Mouse (Mus musculus): ENCODE data around the gene Ccdc102a.
A peak's percentile ranks its signal among the peaks of the same experiment; 100 is the strongest.
"Not testable (repeated sequence)": the region's sequence is repeated elsewhere in the genome, so short reads cannot be mapped to it uniquely, and the experiment has no call there.

Gene Ccdc102a

DNA sequence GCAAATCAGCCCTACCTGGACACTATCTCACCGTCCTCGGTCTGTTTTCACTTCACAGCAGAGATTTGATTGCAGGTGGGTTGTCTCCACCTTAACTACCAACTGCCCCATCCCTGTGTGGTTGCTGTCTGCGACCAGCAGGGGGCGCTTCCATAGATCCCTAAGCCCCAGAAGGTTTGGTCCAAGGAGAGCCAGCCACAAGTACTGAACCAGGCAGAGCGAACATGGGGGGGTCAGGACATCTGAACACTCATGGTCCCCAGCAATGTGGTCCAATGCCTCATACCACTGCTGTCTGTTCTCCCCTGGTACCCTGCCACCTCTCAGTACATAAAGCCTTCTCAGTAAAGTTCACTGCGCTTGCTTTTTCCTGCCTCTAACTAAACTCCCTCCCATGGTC lies 43.5 kb downstream of the Ccdc102a start:
- DNase-seq (ENCODE audit: low spot score) = peak; percentile 60

GRCm38 (mm10) chr8:94872576-94872975 lies 45.3 kb downstream of the Ccdc102a start:
- DNase-seq (ENCODE audit: low spot score) = no peak

DNA sequence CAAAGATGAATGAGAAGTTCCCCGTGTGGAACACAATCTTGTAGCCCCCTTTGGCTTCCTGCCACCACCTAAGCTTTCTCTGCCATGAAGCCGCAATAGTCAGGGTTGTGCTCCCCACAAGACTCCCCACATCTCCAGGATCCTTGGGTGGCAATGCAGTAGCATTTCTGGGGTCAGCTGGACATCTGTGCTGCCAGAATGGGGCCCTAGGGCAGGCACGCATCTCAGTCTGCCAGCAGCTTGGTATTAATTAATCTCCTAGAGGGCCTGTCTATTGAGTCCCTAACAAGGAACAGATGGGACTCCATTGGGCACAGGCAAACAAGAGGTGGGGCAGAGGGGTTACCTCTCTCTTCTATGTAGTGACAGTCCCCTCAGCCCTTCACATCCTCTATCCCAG lies 45.7 kb downstream of the Ccdc102a start:
- no peak for DNase-seq (ENCODE audit: low spot score)

DNA sequence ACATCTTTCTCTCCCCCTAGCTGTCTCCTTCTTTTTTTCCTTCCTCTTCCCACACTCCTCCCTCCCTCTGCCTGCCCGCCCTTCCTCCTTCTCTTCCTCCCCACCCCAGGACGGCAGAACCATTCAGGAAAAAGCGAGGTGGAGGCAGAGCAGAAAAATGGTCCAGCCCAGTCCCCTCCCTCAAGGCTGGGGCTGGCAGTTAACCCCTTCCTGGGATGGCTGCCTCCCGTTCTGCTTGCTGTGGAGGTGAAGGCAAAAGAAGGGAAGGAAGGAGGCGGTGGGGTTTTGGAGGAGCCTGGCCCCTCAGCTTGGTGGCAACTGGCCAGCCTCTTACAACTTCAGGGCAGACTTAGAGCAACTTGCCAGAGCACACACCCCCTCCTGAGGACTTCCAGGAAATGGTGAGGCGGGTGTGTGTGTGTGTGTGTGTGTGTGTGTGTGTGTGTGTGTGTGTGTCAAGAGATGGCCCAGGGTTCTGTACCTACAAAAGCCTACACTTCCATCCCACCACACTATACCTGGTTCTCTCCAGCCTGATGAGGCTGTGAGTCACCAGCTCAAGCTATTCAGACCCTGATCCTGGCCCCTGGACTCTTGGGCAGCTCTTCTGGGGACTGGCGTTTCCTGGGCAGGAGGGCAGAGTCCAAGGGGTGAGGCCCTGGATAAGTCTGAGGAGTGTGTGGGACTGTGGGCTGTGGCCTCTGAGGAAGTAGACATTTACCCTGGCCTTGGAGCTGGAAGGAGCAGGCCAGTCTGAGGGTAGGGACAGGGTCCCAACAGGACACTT lies 46.6 kb downstream of the Ccdc102a start:
- DNase-seq (ENCODE audit: low spot score) = no peak

GRCm38 (mm10) chr8:94870474-94871107 lies 47.3 kb downstream of the Ccdc102a start:
- no peak for DNase-seq (ENCODE audit: low spot score)

GRCm38 (mm10) chr8:94870003-94870402 lies 47.9 kb downstream of the Ccdc102a start:
- DNase-seq (ENCODE audit: low spot score) = no peak

- no peak for DNase-seq (ENCODE audit: low spot score)
Observed at GRCm38 (mm10) chr8:94869146-94869545, 48.8 kb downstream of the Ccdc102a start.

DNA sequence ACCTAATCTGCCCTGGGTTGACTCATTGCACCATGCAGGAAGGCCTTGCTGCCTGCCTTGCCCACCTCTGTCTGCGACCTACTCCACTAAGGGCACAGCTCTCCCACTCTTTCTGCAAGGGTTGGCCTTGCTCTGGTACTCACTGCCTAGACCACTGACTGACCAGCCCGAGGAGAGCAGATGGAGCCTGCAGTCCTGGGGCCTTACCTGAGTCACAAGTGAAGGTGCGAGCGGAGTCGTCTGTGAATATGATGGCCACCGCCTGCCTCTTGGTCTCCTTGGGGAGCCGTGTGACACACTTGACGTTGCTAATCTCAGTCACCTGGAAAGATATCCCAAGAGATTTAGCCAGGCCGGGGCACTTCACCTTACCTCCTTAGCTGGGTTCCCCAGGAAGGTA lies 51.0 kb downstream of the Ccdc102a start:
- DNase-seq (ENCODE audit: low spot score) = no peak

GRCm38 (mm10) chr8:94865292-94865691 lies 52.6 kb downstream of the Ccdc102a start:
- no peak for DNase-seq (ENCODE audit: low spot score)

- DNase-seq (ENCODE audit: low spot score) = no peak
Observed at GRCm38 (mm10) chr8:94863897-94864673, 53.8 kb downstream of the Ccdc102a start.

DNA sequence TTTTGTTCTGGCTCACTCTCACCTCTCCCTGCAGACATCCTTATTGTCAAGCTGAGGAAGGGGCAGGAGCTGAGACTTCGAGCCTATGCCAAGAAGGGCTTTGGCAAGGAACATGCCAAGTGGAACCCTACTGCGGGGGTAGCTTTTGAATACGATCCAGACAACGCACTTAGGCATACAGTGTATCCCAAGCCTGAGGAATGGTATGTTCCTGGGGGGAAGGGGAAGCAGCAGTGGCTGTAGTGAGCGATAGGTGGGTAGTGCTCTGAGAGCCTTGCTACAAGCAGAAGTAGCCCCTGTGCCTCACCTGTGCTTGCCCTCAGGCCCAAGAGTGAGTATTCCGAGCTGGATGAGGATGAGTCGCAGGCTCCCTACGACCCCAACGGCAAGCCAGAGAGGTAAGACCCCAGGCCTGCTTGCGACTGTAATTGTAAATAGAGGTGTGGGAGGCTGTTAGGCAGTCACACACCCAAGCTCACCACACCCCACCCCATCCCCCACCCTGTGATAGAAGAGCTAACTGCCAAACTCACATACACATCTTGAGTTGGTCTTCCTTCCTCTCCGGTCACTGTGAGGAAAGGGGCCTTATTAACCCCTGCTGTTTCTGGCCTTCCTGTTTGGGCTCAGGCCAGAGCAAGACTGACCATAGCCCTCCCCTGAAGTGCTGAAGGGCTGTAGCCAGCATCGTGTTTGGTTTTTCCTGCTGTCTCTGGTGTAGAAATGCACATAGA lies 55.2 kb downstream of the Ccdc102a start:
- DNase-seq (ENCODE audit: low spot score) = no peak

DNA sequence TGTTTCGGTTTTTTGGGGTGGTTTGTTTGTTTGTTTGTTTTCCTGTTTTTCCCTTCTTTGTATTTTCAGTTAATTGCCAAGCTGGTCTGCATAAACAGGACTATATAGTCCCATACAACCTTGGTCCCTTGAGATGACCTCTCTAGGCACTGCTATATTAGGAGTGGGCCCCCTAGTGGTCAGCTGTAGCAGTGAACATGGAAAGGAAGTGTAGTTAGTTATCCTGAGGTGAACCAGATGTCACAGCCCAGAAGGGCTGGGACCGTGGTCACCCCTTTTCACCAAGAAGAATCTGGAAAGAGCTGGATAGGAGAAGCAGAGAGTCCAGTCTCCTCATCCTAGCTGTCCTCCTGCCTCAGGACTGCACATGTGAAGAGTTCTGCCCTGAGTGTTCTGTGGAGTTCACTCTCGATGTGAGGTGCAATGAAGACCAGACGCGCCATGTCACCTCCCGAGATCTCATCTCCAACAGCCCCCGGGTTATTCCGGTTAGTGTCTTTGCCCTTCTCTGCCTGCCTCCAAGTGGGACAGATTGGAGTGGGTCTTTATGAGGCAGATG lies 56.5 kb downstream of the Ccdc102a start:
- DNase-seq (ENCODE audit: low spot score) = no peak

- DNase-seq (ENCODE audit: low spot score) = peak; percentile 94
Observed at GRCm38 (mm10) chr8:94857346-94858173, 60.3 kb downstream of the Ccdc102a start, which contains the start of gene Polr2c. Polr2c (plus strand) TSS chr8:94857450.

DNA sequence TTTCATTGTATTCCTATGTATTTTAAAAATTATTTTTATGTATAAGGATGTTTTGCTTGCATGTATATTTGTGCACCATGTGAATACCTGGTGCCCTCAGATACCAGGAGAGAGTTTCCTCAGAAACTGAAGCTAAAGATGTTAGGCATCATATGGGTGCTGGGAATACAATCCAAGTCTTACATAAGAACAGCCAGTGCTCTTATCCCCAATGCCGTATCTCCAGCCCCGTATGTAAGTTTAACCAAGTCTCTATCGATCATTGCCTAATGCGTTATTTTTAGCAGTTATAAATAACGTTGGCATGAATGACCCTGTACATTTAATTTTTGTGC lies 60.9 kb downstream of the Ccdc102a start:
- no peak for DNase-seq (ENCODE audit: low spot score)

GRCm38 (mm10) chr8:94854761-94855160 lies 63.1 kb downstream of the Ccdc102a start:
- not testable (repeated sequence) for DNase-seq (ENCODE audit: low spot score)
